Mouse (Mus musculus) G1E (cell line): Measurements from ENCODE around the gene Slc46a3.

Experiments
- CTCF ChIP-seq: IDR thresholded peaks from 2 replicates; pipeline ENCODE4 v1.5.1; 2012; ENCODE audit warnings: low read depth, low read length, inconsistent platforms, mixed read lengths
- GATA1 ChIP-seq: IDR thresholded peaks from 2 replicates; pipeline ENCODE4 v1.6.1; 2012; ENCODE audit warnings: borderline replicate concordance, low read length, inconsistent platforms, mixed read lengths
- GATA2 ChIP-seq: IDR thresholded peaks from 2 replicates; pipeline ENCODE4 v1.6.1; 2012; ENCODE audit warnings: low read depth, low read length, inconsistent platforms, borderline replicate concordance
- POLR2AphosphoS5 ChIP-seq: IDR thresholded peaks from 2 replicates; pipeline ENCODE4 v1.6.1; 2012; ENCODE audit warnings: low read depth, low read length, inconsistent platforms; ENCODE audit not compliant: insufficient replicate concordance

- no peak for TF ChIP-seq CTCF
- TF ChIP-seq GATA1 = no peak
- no peak for TF ChIP-seq POLR2AphosphoS5
- no peak for TF ChIP-seq GATA2
Observed at GRCm38 (mm10) chr5:147883581-147883980, 11.0 kb downstream of the Slc46a3 start.
